Mouse (Mus musculus): ENCODE data around the gene Maged1. TPM values are rescaled to one million over a fixed set of nuclear protein-coding genes. Genes with fewer than 3 reads are reported as not detected.

Gene Maged1
- 31.6 and 35.4 TPM in 2 replicates for polyA plus RNA-seq (2012; rRNA removed)

DNA sequence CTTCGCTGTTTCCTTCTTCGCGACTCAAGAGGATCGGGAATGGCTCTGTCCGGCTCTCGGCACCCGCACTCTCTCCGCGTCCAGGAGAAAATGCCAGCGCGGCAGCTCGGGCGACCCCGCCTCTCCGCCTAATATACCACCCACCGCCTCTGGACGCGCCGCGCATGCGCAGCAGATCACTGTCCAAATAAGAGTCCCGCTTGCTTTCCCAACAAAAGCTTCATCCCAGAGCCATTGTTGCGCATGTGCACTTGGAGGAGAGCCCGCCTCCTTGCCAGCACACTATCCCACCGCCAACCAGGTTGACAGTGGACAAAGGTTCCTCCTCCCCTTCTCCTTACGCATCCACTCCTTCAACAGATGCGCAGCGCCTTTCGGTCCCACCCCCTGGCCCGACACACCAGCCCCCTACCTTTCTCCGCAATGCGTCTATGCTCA is at the start of gene Maged1:
Gene Maged1, minus strand, starts transcription at position 226 of the 438 bp plus-strand sequence.
- Histone ChIP-seq H3K4me3 (ENCODE audit: extremely low read depth, insufficient read depth, insufficient read length) (peak within 1 kb of the TSS; percentile 54), H3K27me3 (ENCODE audit: control insufficient read depth, insufficient read depth, low read length) (no peaks in the 10 kb centered on the region), H3K27ac (ENCODE audit: insufficient read depth, low read length) (no peak within 1 kb of the TSS), H3K36me3 (ENCODE audit: control insufficient read depth, insufficient read depth, low read length) (no peaks in the 10 kb centered on the region), H3K4me1 (ENCODE audit: control insufficient read depth, insufficient read depth, insufficient read length) (no peaks in the 10 kb centered on the region)
- no peak for TF ChIP-seq CTCF (IDR thresholded peaks at IDR 0.05; ENCODE audit: extremely low read depth, insufficient read depth, insufficient read length, insufficient replicate concordance)
- TF ChIP-seq POLR2A (IDR thresholded peaks at IDR 0.05; ENCODE audit: low read depth, low read length) = no peak
- DNase-seq (ENCODE audit: low read depth in 1 of 2, low spot score in 2 of 2) = peak in 1 of 2 experiments; percentile 22
- WGBS = 19% methylated on average over 32 of the region's 32 CpGs

DNA sequence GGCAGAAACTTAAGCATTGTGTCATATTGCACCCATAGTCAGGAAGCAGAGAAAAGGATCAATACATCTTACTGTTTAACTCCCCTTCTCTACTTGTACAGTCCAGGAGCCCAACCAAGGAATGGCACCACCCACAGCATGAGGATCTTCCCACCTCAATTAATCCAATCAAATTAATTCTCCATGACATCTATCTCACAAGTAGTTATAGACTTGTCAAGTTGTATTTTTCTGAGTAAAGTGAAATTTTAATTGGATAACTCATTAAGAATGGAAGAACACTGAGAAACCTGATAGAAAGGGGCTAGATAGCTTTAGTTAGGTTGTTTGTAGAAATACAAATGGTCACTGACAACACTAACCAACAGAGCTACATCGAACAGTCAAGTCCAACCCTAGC is 38.3 kb upstream of the Maged1 start:
- H3K27ac ChIP-seq (ENCODE audit: insufficient read depth, low read length) = no peak overlapping the region
- no peak for DNase-seq (ENCODE audit: low read depth in 1 of 2, low spot score in 2 of 2)
- 89% methylated on average over 1 of the region's 1 CpGs for WGBS
- no peaks in the 10 kb centered on the region for H3K4me1 ChIP-seq (ENCODE audit: control insufficient read depth, insufficient read depth, insufficient read length)
- TF ChIP-seq CTCF (IDR thresholded peaks at IDR 0.05; ENCODE audit: extremely low read depth, insufficient read depth, insufficient read length, insufficient replicate concordance) (no peak), POLR2A (IDR thresholded peaks at IDR 0.05; ENCODE audit: low read depth, low read length) (no peak)
- no peaks in the 10 kb centered on the region for H3K36me3 ChIP-seq (ENCODE audit: control insufficient read depth, insufficient read depth, low read length)
- H3K4me3 ChIP-seq (ENCODE audit: extremely low read depth, insufficient read depth, insufficient read length) = no peak overlapping the region
- H3K27me3 ChIP-seq (ENCODE audit: control insufficient read depth, insufficient read depth, low read length) = no peaks in the 10 kb centered on the region

DNA sequence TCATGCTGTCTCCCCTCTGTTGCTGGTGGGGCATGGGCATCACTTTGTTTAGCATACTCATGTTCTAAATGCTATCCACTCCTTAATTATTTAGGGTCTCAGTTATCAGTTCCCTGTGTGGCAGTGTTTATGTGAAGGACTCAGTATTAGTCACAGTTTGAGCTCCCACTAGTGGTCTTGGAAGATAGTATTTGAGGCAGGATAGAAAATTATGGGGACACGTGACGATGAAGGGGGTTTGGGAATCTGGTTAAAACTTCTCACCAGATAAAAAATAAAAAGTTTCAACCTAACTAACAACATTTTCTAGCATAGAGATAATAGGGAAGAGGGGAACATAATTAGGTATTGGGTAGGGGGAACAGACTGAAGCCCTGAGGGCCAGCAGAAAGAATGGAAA is 22.8 kb upstream of the Maged1 start:
- Histone ChIP-seq H3K36me3 (ENCODE audit: control insufficient read depth, insufficient read depth, low read length) (no peaks in the 10 kb centered on the region), H3K27ac (ENCODE audit: insufficient read depth, low read length) (no peak overlapping the region), H3K4me1 (ENCODE audit: control insufficient read depth, insufficient read depth, insufficient read length) (no peaks in the 10 kb centered on the region), H3K4me3 (ENCODE audit: extremely low read depth, insufficient read depth, insufficient read length) (no peak overlapping the region), H3K27me3 (ENCODE audit: control insufficient read depth, insufficient read depth, low read length) (no peaks in the 10 kb centered on the region)
- DNase-seq (ENCODE audit: low read depth in 1 of 2, low spot score in 2 of 2) = no peak
- 63% methylated on average over 2 of the region's 2 CpGs for WGBS
- TF ChIP-seq CTCF (IDR thresholded peaks at IDR 0.05; ENCODE audit: extremely low read depth, insufficient read depth, insufficient read length, insufficient replicate concordance) (no peak), POLR2A (IDR thresholded peaks at IDR 0.05; ENCODE audit: low read depth, low read length) (no peak)

DNA sequence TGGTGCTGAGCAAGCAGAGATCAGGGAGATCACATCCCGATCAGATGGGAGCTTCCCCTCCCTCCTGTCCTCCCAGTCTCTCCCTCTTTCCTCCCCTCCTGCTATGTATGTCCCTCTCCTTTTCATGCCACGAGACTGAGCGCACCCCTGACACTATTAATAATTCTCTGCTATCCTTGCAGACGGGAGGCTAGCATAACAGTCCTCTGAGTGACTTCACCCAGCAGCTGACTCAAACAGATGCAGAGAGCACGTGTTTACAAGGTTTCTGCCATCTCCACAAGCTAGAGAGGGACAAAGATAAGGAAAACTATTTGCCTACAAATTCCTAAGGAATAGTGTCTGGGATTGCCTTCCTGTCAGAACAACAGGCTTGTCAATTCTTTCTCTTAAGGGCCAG is 20.4 kb upstream of the Maged1 start:
- DNase-seq (ENCODE audit: low read depth in 1 of 2, low spot score in 2 of 2) = no peak
- Histone ChIP-seq H3K4me3 (ENCODE audit: extremely low read depth, insufficient read depth, insufficient read length) (no peak overlapping the region), H3K27me3 (ENCODE audit: control insufficient read depth, insufficient read depth, low read length) (no peaks in the 10 kb centered on the region), H3K4me1 (ENCODE audit: control insufficient read depth, insufficient read depth, insufficient read length) (no peaks in the 10 kb centered on the region), H3K27ac (ENCODE audit: insufficient read depth, low read length) (no peak overlapping the region), H3K36me3 (ENCODE audit: control insufficient read depth, insufficient read depth, low read length) (no peaks in the 10 kb centered on the region)
- TF ChIP-seq CTCF (IDR thresholded peaks at IDR 0.05; ENCODE audit: extremely low read depth, insufficient read depth, insufficient read length, insufficient replicate concordance) (no peak), POLR2A (IDR thresholded peaks at IDR 0.05; ENCODE audit: low read depth, low read length) (no peak)
- 49% methylated on average over 5 of the region's 5 CpGs for WGBS

DNA sequence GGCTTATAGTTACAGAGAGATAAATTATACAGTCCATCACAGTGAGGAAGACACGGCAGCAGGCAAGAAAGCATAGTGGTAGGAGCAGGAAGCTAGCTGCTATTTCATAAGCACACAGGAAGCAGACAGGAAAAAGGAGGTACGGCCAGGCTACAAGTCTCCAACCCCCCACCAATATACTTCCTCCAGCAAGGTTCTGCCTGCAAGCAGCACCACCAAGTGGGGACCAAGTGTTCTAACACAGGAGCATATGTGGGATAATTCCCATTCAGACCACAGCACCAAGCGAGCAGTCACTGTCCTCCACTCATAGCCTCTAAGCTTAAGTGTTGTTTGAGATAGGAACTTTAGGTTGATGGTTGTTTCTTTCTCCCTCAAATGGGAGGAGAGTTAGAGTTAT is 6.3 kb upstream of the Maged1 start:
- 44% methylated on average over 3 of the region's 3 CpGs for WGBS
- H3K4me3 ChIP-seq (ENCODE audit: extremely low read depth, insufficient read depth, insufficient read length) = no peak overlapping the region
- H3K36me3 ChIP-seq (ENCODE audit: control insufficient read depth, insufficient read depth, low read length) = no peaks in the 10 kb centered on the region
- DNase-seq (ENCODE audit: low read depth in 1 of 2, low spot score in 2 of 2) = no peak
- H3K4me1 ChIP-seq (ENCODE audit: control insufficient read depth, insufficient read depth, insufficient read length) = no peaks in the 10 kb centered on the region
- TF ChIP-seq POLR2A (IDR thresholded peaks at IDR 0.05; ENCODE audit: low read depth, low read length) (no peak), CTCF (IDR thresholded peaks at IDR 0.05; ENCODE audit: extremely low read depth, insufficient read depth, insufficient read length, insufficient replicate concordance) (no peak)
- H3K27ac ChIP-seq (ENCODE audit: insufficient read depth, low read length) = no peak overlapping the region
- no peaks in the 10 kb centered on the region for H3K27me3 ChIP-seq (ENCODE audit: control insufficient read depth, insufficient read depth, low read length)

DNA sequence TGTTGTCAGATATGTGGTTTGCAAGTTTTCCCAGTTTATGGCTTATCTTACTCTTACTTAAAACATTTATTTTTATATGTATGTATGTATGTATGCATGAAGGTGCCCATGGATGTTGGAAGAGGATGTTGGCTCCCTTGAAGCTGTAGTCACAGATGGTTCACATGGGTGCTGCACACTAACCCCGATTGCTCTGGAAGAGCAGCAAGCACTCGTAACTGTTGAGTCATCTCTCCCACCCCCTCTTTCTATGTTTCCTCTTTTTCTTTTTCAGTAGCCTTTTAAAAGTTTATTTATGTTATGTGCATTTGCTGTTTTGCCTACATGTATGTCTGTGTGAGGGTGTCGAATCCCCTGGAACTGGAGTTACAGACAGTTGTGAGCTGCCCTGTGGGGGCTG is 4.0 kb upstream of the Maged1 start:
- Histone ChIP-seq H3K4me3 (ENCODE audit: extremely low read depth, insufficient read depth, insufficient read length) (no peak overlapping the region), H3K4me1 (ENCODE audit: control insufficient read depth, insufficient read depth, insufficient read length) (no peaks in the 10 kb centered on the region), H3K27me3 (ENCODE audit: control insufficient read depth, insufficient read depth, low read length) (no peaks in the 10 kb centered on the region), H3K27ac (ENCODE audit: insufficient read depth, low read length) (no peak overlapping the region), H3K36me3 (ENCODE audit: control insufficient read depth, insufficient read depth, low read length) (no peaks in the 10 kb centered on the region)
- WGBS = 33% methylated on average over 3 of the region's 3 CpGs
- TF ChIP-seq POLR2A (IDR thresholded peaks at IDR 0.05; ENCODE audit: low read depth, low read length) (no peak), CTCF (IDR thresholded peaks at IDR 0.05; ENCODE audit: extremely low read depth, insufficient read depth, insufficient read length, insufficient replicate concordance) (no peak)
- no peak for DNase-seq (ENCODE audit: low read depth in 1 of 2, low spot score in 2 of 2)

DNA sequence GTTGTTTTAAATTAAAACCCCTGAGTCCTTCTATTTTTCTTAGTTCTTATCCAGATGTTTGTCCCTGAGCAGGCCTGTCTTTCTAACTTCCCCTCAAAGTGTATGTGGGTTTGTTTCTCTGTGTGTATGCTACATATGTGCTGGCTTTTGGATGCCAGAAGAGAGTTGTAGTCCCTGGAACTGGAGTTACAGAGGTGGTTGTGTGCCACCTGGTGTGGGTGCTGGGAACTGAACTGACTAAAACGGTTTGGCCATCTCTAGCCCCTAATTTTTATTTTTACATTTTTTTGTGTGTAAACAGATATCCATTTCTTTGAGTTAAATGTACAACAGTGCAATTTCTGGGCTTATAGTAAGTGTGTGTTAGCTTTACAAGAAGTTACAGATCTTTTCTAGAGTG is 3.0 kb upstream of the Maged1 start:
- H3K27ac ChIP-seq (ENCODE audit: insufficient read depth, low read length) = no peak overlapping the region
- TF ChIP-seq POLR2A (IDR thresholded peaks at IDR 0.05; ENCODE audit: low read depth, low read length) = no peak
- TF ChIP-seq CTCF (IDR thresholded peaks at IDR 0.05; ENCODE audit: extremely low read depth, insufficient read depth, insufficient read length, insufficient replicate concordance) = no peak
- WGBS = 21% methylated on average over 1 of the region's 1 CpGs
- H3K4me3 ChIP-seq (ENCODE audit: extremely low read depth, insufficient read depth, insufficient read length) = no peak overlapping the region
- H3K36me3 ChIP-seq (ENCODE audit: control insufficient read depth, insufficient read depth, low read length) = no peaks in the 10 kb centered on the region
- no peak for DNase-seq (ENCODE audit: low read depth in 1 of 2, low spot score in 2 of 2)
- no peaks in the 10 kb centered on the region for H3K4me1 ChIP-seq (ENCODE audit: control insufficient read depth, insufficient read depth, insufficient read length)
- H3K27me3 ChIP-seq (ENCODE audit: control insufficient read depth, insufficient read depth, low read length) = no peaks in the 10 kb centered on the region

Data from spleen, adult 2 months (tissue).